Mouse (Mus musculus) liver, embryonic 14.5 days (tissue): ENCODE data around the gene Map4k4. TPM values are rescaled to one million over a fixed set of nuclear protein-coding genes. Genes with fewer than 3 reads are reported as not detected.

Experiments used
- ATAC-seq: fragments of 200-750 bp; cut with Nextera tagmentation; 2 replicates; pipeline ENCODE4 v1.8.0; 2017; ENCODE audit warnings: moderate number of reproducible peaks, mild to moderate bottlenecking, moderate library complexity; ENCODE audit not compliant: insufficient read depth
- DNase-seq, 3 experiments: peaks; one replicate each; pipeline ENCODE4 v3.0.0-alpha.2; 2012 to 2013; ENCODE audit warnings: low read depth in 3 of 3, low spot score in 3 of 3
- H3K27ac ChIP-seq: fragments of 300-500 bp; sonication (generic); 2 replicates; pipeline ENCODE4 v1.5.1; 2014; ENCODE audit warnings: moderate library complexity, mild to moderate bottlenecking, control low read depth, inconsistent platforms
- H3K27me3 ChIP-seq: fragments of 300-500 bp; sonication (generic); 2 replicates; pipeline ENCODE4 v1.6.1; 2014; ENCODE audit warnings: mild to moderate bottlenecking, low read length, moderate library complexity; ENCODE audit not compliant: control insufficient read depth, insufficient read depth
- H3K36me3 ChIP-seq: fragments of 300-500 bp; sonication (generic); replicated peaks from 2 replicates; pipeline ENCODE4 v1.6.1; 2014; ENCODE audit warnings: low read depth; ENCODE audit not compliant: control insufficient read depth, insufficient read depth
- H3K4me1 ChIP-seq, 2 experiments: fragments of 200-500 bp in 1 of 2; fragments of 300-500 bp in 1 of 2; sonication (generic) in 1 of 2; replicated peaks; 2 replicates each; pipeline ENCODE4 v1.6.1; 2012 to 2014; ENCODE audit warnings: antibody characterized with exemption in 1 of 2, inconsistent platforms in 1 of 2, low read length in 1 of 2; ENCODE audit not compliant: control insufficient read depth in 2 of 2, insufficient read depth in 2 of 2
- H3K4me2 ChIP-seq: fragments of 300-500 bp; sonication (generic); 2 replicates; pipeline ENCODE4 v1.6.1; 2014; ENCODE audit warnings: low read depth, mild to moderate bottlenecking, control low read depth, moderate library complexity
- H3K4me3 ChIP-seq, 2 experiments: fragments of 200-500 bp in 1 of 2; fragments of 300-500 bp in 1 of 2; sonication (generic) in 1 of 2; 2 replicates each; pipeline ENCODE4 v1.5.1; 2012 to 2014; ENCODE audit warnings: low read depth in 2 of 2, low read length in 2 of 2, mild to moderate bottlenecking in 2 of 2, control low read depth in 1 of 2, inconsistent platforms in 1 of 2, moderate library complexity in 1 of 2; ENCODE audit not compliant: insufficient read depth in 1 of 2
- H3K9ac ChIP-seq: fragments of 300-500 bp; sonication (generic); replicated peaks from 2 replicates; pipeline ENCODE4 v1.6.1; 2014; ENCODE audit warnings: mild to moderate bottlenecking, control low read depth, moderate library complexity
- H3K9me3 ChIP-seq: fragments of 300-500 bp; sonication (generic); 2 replicates; pipeline ENCODE4 v1.6.1; 2016; ENCODE audit warnings: low read length, mixed read lengths; ENCODE audit not compliant: control insufficient read depth
- CTCF ChIP-seq: IDR thresholded peaks from 2 replicates; pipeline ENCODE4 v1.5.1; 2016; ENCODE audit warnings: antibody characterized with exemption, low read depth, control low read depth
- EP300 ChIP-seq: IDR thresholded peaks from 2 replicates; pipeline ENCODE4 v1.6.1; 2016; ENCODE audit warnings: antibody characterized with exemption, low read depth
- WGBS: fragments of 180-500 bp; shearing (Covaris S2); extraction: QIAGEN DNeasy Blood & Tissue Kit; methylation state at CpG from one replicate; pipeline ENCODE4 v1.1.7; 2014; ENCODE audit not compliant: insufficient replicate concordance; 5-methylcytosine and 5-hydroxymethylcytosine counted together
- polyA plus RNA-seq, 2 experiments: library from polyadenylated mRNA; depleted of rRNA in 1 of 2; stranded (reverse) in 1 of 2; unstranded in 1 of 2; fragments of >200 nt; fragmentation: Nextera tagmentation in 1 of 2; extraction: Ambion mirVana in 1 of 2; gene quantifications; 2 replicates each; pipeline versions ENCODE4 v1.2.1 to v1.2.3; 2012 to 2014

Map4k4 gene
- polyA plus RNA-seq, 2 experiments = 2.3 to 14.5 TPM

GRCm38 (mm10) chr1:39949790-39950462 is 49.2 kb downstream of the Map4k4 start:
- peak; percentile 38 to 46 (median 44) for DNase-seq
- H3K36me3 ChIP-seq = no peaks in the 10 kb centered on the region
- peak; percentile 53 for TF ChIP-seq CTCF
- TF ChIP-seq EP300 = no peak
- H3K9me3 ChIP-seq = no peaks in the 10 kb centered on the region
- peak; percentile 91 for ATAC-seq
- H3K27me3 ChIP-seq = no peaks in the 10 kb centered on the region
- H3K27ac ChIP-seq = no peak overlapping the region
- H3K4me3 ChIP-seq = no peak overlapping the region
- H3K4me2 ChIP-seq = peak overlapping the region; percentile 20
- H3K4me1 ChIP-seq = peaks cover 12 to 18% of the 10 kb centered on the region in 2 experiments
- WGBS = 21% methylated on average over 10 of the region's 10 CpGs
- H3K9ac ChIP-seq = no peak overlapping the region

GRCm38 (mm10) chr1:39950590-39950989 is 49.9 kb downstream of the Map4k4 start:
- WGBS = 23% methylated on average over 3 of the region's 3 CpGs
- DNase-seq (no peak), ATAC-seq (no peak)
- Histone ChIP-seq H3K4me3 (no peak overlapping the region), H3K9me3 (no peaks in the 10 kb centered on the region), H3K36me3 (no peaks in the 10 kb centered on the region), H3K4me2 (no peak overlapping the region), H3K27ac (no peak overlapping the region), H3K9ac (no peak overlapping the region), H3K4me1 (peaks cover 14 to 19% of the 10 kb centered on the region in 2 experiments), H3K27me3 (no peaks in the 10 kb centered on the region)
- TF ChIP-seq CTCF = no peak
- no peak for TF ChIP-seq EP300

- Histone ChIP-seq H3K9me3 (no peaks in the 10 kb centered on the region), H3K9ac (no peak overlapping the region), H3K4me3 (no peak overlapping the region), H3K36me3 (no peaks in the 10 kb centered on the region), H3K27ac (no peak overlapping the region), H3K27me3 (no peaks in the 10 kb centered on the region), H3K4me2 (no peak overlapping the region), H3K4me1 (peaks cover 5 to 29% of the 10 kb centered on the region in 2 experiments)
- WGBS = 33% methylated on average over 3 of the region's 3 CpGs
- no peak for DNase-seq
- TF ChIP-seq CTCF = no peak
- TF ChIP-seq EP300 = no peak
- no peak for ATAC-seq
These were observed 53.9 kb downstream of the Map4k4 start for GRCm38 (mm10) chr1:39954652-39955051.

- no peak overlapping the region for H3K4me2 ChIP-seq
- no peaks in the 10 kb centered on the region for H3K36me3 ChIP-seq
- ATAC-seq (no peak), DNase-seq (no peak)
- 63% methylated on average over 5 of the region's 5 CpGs for WGBS
- no peaks in the 10 kb centered on the region for H3K9me3 ChIP-seq
- TF ChIP-seq CTCF = no peak
- no peak for TF ChIP-seq EP300
- H3K27me3 ChIP-seq = no peaks in the 10 kb centered on the region
- H3K9ac ChIP-seq = no peak overlapping the region
- peaks cover 2 to 23% of the 10 kb centered on the region in 2 experiments; a peak in 3 of 4 replicates for H3K4me1 ChIP-seq
- H3K4me3 ChIP-seq = no peak overlapping the region
- no peak overlapping the region for H3K27ac ChIP-seq
These were observed 56.0 kb downstream of the Map4k4 start for GRCm38 (mm10) chr1:39956712-39957111.

- H3K36me3 ChIP-seq = no peaks in the 10 kb centered on the region
- 31% methylated on average over 7 of the region's 7 CpGs for WGBS
- ATAC-seq = no peak
- H3K4me2 ChIP-seq = no peak overlapping the region
- H3K9me3 ChIP-seq = no peaks in the 10 kb centered on the region
- H3K9ac ChIP-seq = no peak overlapping the region
- H3K27ac ChIP-seq = no peak overlapping the region
- peaks cover 2 to 23% of the 10 kb centered on the region in 2 experiments; a peak in 3 of 4 replicates for H3K4me1 ChIP-seq
- no peaks in the 10 kb centered on the region for H3K27me3 ChIP-seq
- DNase-seq = no peak
- no peak for TF ChIP-seq EP300
- no peak for TF ChIP-seq CTCF
- H3K4me3 ChIP-seq = no peak overlapping the region
These were observed 57.3 kb downstream of the Map4k4 start for GRCm38 (mm10) chr1:39957981-39958380.
